Mouse (Mus musculus): ENCODE measurements around the gene Tmem109. TPM values are rescaled to one million over a fixed set of nuclear protein-coding genes. Genes with fewer than 3 reads are reported as not detected.
A peak's percentile ranks its signal among the peaks of the same experiment; 100 is the strongest.

Tmem109 gene
- polyA plus RNA-seq, 1 experiment from 2014 or later: 91.7 TPM

DNA sequence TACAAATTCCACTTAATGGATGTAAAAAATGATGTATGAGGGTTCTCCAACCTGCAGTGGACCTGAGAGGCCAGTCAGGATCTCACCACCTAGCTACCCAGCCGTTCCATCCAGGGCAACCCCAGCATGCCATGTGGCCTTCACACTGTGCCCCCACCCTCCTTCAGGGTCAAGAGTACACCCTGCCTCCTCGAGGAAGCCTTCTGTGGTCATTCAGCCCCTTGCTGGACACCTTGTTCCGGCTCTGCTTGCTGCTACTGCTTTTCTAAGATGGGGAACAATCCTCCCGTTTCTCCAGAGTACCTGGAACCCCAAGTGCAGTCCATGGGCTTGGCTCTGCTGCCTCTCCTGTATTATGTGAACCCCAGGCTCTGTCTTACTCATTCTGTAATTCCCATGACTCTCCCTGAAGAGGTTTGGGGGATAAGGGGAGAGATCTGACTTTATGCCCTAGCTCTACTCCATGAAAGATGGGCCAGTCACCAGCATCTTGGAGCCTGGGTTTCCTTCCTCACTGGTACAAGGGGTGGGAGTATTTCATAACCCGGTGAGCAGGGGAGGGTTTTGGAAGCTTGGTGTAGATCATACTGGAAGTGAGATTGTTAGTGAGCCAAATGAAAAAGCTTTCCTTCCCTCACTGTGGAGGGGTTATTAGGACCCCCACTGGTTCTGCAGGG is 13.7 kb downstream of the Tmem109 start:
- DNase-seq (ENCODE audit: low spot score): no peak
- Histone ChIP-seq H3K27ac (ENCODE audit: low read depth) (no peak overlapping the region), H3K4me2 (ENCODE audit: low read length) (peak overlapping the region; percentile 86)

GRCm38 (mm10) chr19:10866351-10866750 is 15.4 kb downstream of the Tmem109 start:
- H3K4me1 ChIP-seq (replicated peaks; ENCODE audit: control insufficient read depth, insufficient read depth, low read length): peaks cover 21% of the 10 kb centered on the region
- WGBS: 94% methylated on average over 13 of the region's 13 CpGs
- ATAC-seq (replicated peaks; ENCODE audit: low FRiP score, low TSS enrichment, low read depth): no peak

More for the DNA sequence above, 13.7 kb downstream of the Tmem109 start:
- H3K36me3 ChIP-seq (ENCODE audit: control insufficient read depth, insufficient read depth, low read length): peaks cover 65% of the 10 kb centered on the region
- no peaks in the 10 kb centered on the region for H3K27me3 ChIP-seq (replicated peaks; ENCODE audit: control insufficient read depth, insufficient read depth, low read length)
- peaks cover 21% of the 10 kb centered on the region for H3K4me1 ChIP-seq (replicated peaks; ENCODE audit: control insufficient read depth, insufficient read depth, low read length)
- WGBS: 22% methylated on average over 5 of the region's 5 CpGs
- ATAC-seq (replicated peaks; ENCODE audit: low FRiP score, low TSS enrichment, low read depth): no peak
- no peaks in the 10 kb centered on the region for H3K9me3 ChIP-seq (ENCODE audit: control insufficient read depth, low read length)
- H3K4me3 ChIP-seq (ENCODE audit: low read depth, low read length): peak overlapping the region; percentile 88
- H3K9ac ChIP-seq (ENCODE audit: low read length): peak overlapping the region; percentile 85

GRCm38 (mm10) chr19:10860072-10860497 is 21.7 kb downstream of the Tmem109 start:
- 49% methylated on average over 21 of the region's 22 CpGs for WGBS
- H3K4me2 ChIP-seq (ENCODE audit: low read length): no peak overlapping the region
- H3K36me3 ChIP-seq (ENCODE audit: control insufficient read depth, insufficient read depth, low read length): peaks cover 87% of the 10 kb centered on the region
- no peaks in the 10 kb centered on the region for H3K4me1 ChIP-seq (replicated peaks; ENCODE audit: control insufficient read depth, insufficient read depth, low read length)
- 0 out of 2 replicates have a peak, but pooled peaks have one; percentile 10 for ATAC-seq (replicated peaks; ENCODE audit: low FRiP score, low TSS enrichment, low read depth)
- no peak for DNase-seq (ENCODE audit: low spot score)
- no peak overlapping the region for H3K27ac ChIP-seq (ENCODE audit: low read depth)
- H3K9me3 ChIP-seq (ENCODE audit: control insufficient read depth, low read length): no peaks in the 10 kb centered on the region
- no peaks in the 10 kb centered on the region for H3K27me3 ChIP-seq (replicated peaks; ENCODE audit: control insufficient read depth, insufficient read depth, low read length)
- H3K9ac ChIP-seq (ENCODE audit: low read length): no peak overlapping the region
- no peak overlapping the region for H3K4me3 ChIP-seq (ENCODE audit: low read depth, low read length)

More at GRCm38 (mm10) chr19:10866351-10866750, 15.4 kb downstream of the Tmem109 start:
- no peak overlapping the region for H3K4me2 ChIP-seq (ENCODE audit: low read length)
- H3K9me3 ChIP-seq (ENCODE audit: control insufficient read depth, low read length): no peaks in the 10 kb centered on the region
- no peak overlapping the region for H3K9ac ChIP-seq (ENCODE audit: low read length)
- peaks cover 65% of the 10 kb centered on the region for H3K36me3 ChIP-seq (ENCODE audit: control insufficient read depth, insufficient read depth, low read length)
- DNase-seq (ENCODE audit: low spot score): no peak
- H3K27me3 ChIP-seq (replicated peaks; ENCODE audit: control insufficient read depth, insufficient read depth, low read length): no peaks in the 10 kb centered on the region
- H3K4me3 ChIP-seq (ENCODE audit: low read depth, low read length): no peak overlapping the region
- H3K27ac ChIP-seq (ENCODE audit: low read depth): no peak overlapping the region

GRCm38 (mm10) chr19:10856520-10856919 is 25.3 kb downstream of the Tmem109 start:
- Histone ChIP-seq H3K36me3 (ENCODE audit: control insufficient read depth, insufficient read depth, low read length) (peaks cover 52% of the 10 kb centered on the region), H3K9ac (ENCODE audit: low read length) (no peak overlapping the region), H3K4me3 (ENCODE audit: low read depth, low read length) (no peak overlapping the region), H3K27ac (ENCODE audit: low read depth) (no peak overlapping the region), H3K4me2 (ENCODE audit: low read length) (no peak overlapping the region), H3K4me1 (replicated peaks; ENCODE audit: control insufficient read depth, insufficient read depth, low read length) (no peaks in the 10 kb centered on the region), H3K9me3 (ENCODE audit: control insufficient read depth, low read length) (no peaks in the 10 kb centered on the region), H3K27me3 (replicated peaks; ENCODE audit: control insufficient read depth, insufficient read depth, low read length) (no peaks in the 10 kb centered on the region)
- DNase-seq (ENCODE audit: low spot score) (no peak), ATAC-seq (replicated peaks; ENCODE audit: low FRiP score, low TSS enrichment, low read depth) (no peak)
- WGBS: 52% methylated on average over 2 of the region's 2 CpGs

- H3K36me3 ChIP-seq (ENCODE audit: control insufficient read depth, insufficient read depth, low read length): peaks cover 41% of the 10 kb centered on the region
- no peak overlapping the region for H3K4me2 ChIP-seq (ENCODE audit: low read length)
- H3K9me3 ChIP-seq (ENCODE audit: control insufficient read depth, low read length): no peaks in the 10 kb centered on the region
- ATAC-seq (replicated peaks; ENCODE audit: low FRiP score, low TSS enrichment, low read depth) (no peak), DNase-seq (ENCODE audit: low spot score) (no peak)
- no peak overlapping the region for H3K4me3 ChIP-seq (ENCODE audit: low read depth, low read length)
- H3K27me3 ChIP-seq (replicated peaks; ENCODE audit: control insufficient read depth, insufficient read depth, low read length): no peaks in the 10 kb centered on the region
- no peak overlapping the region for H3K27ac ChIP-seq (ENCODE audit: low read depth)
- 84% methylated on average over 3 of the region's 3 CpGs for WGBS
- no peak overlapping the region for H3K9ac ChIP-seq (ENCODE audit: low read length)
- no peaks in the 10 kb centered on the region for H3K4me1 ChIP-seq (replicated peaks; ENCODE audit: control insufficient read depth, insufficient read depth, low read length)
These were observed 26.4 kb downstream of the Tmem109 start for GRCm38 (mm10) chr19:10855422-10855821.

DNA sequence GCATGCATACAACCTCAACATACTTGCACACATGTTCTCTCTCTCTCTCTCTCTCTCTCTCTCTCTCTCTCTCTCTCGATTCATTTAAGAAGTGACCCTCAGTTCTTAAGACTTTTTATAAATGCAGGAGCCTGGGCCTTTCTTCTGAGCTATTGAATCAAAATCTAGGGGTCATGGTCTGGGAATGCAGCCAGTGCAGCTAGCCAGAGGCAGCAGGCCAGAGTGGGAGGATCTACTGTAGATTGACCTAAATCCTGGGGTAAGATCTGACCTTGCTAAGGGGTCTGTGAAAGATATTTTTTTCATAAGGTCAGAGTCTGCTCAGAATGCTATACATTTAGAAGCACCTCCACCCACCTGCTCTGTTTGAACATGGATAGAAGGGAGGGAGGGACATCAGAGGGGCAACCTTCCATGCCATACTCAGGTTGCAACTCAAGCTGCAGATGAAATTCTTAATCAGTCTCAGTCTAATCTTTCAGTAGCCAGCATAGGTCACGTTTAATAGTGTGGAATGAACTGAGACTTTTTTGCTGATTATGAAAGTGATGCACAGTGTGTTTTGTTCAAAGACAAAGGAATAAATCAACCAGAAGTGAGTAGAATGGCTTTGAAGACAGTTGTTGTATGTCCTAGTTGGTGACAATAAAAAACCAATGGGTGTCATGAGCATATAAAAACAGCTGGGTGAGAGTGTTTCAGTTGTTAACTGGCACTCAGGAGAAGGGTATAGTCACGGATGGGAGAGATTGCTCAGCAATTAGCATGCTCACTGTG is 34.3 kb downstream of the Tmem109 start:
- H3K4me2 ChIP-seq (ENCODE audit: low read length): no peak overlapping the region
- H3K36me3 ChIP-seq (ENCODE audit: control insufficient read depth, insufficient read depth, low read length): no peaks in the 10 kb centered on the region
- H3K27me3 ChIP-seq (replicated peaks; ENCODE audit: control insufficient read depth, insufficient read depth, low read length): no peaks in the 10 kb centered on the region
- DNase-seq (ENCODE audit: low spot score): no peak
- H3K4me1 ChIP-seq (replicated peaks; ENCODE audit: control insufficient read depth, insufficient read depth, low read length): no peaks in the 10 kb centered on the region
- 57% methylated on average over 3 of the region's 3 CpGs for WGBS
- no peak overlapping the region for H3K9ac ChIP-seq (ENCODE audit: low read length)
- ATAC-seq (replicated peaks; ENCODE audit: low FRiP score, low TSS enrichment, low read depth): no peak
- H3K27ac ChIP-seq (ENCODE audit: low read depth): no peak overlapping the region
- H3K4me3 ChIP-seq (ENCODE audit: low read depth, low read length): no peak overlapping the region
- no peaks in the 10 kb centered on the region for H3K9me3 ChIP-seq (ENCODE audit: control insufficient read depth, low read length)

DNA sequence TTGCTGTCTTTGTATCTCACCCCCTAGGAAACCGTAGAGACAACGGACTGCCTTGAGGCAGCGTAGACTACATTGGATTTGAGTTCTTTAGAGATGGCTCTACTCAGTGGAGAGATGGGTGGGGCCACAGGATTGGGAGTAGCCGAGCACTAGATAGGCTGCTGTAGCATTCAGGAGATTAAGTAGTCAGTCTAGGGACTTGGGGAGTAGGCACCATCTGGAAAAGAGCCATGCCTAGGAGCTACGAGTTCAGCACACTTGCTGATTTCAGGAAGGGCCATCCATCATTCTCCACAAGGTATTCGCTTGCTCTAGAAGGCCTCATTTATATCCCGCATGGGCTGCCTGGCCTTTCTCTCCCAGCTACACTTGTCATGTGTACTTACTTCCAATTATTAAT is 35.7 kb downstream of the Tmem109 start:
- no peak for ATAC-seq (replicated peaks; ENCODE audit: low FRiP score, low TSS enrichment, low read depth)
- WGBS: 66% methylated on average over 7 of the region's 7 CpGs
- H3K27ac ChIP-seq (ENCODE audit: low read depth): no peak overlapping the region

DNA sequence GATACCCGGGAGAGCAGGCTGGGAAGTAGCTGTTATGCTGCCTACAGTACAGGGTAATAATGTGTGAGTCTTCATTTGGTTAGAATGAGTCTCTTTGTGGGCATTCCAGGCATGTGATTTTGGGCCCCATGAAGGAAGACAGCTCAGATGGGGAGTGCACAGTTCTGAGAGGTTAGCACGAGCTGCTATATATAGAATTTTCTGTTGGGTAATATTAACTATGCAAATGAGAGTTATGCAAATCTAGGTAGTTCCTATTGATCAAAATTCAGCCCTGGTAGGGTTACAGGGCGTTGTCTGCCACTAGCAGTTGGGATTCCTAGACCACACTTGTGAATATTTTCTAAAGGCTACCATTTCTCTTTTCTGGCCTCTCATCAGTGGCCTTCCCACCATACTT is 36.3 kb downstream of the Tmem109 start:
- no peak overlapping the region for H3K9ac ChIP-seq (ENCODE audit: low read length)
- 81% methylated on average over 3 of the region's 3 CpGs for WGBS
- no peak overlapping the region for H3K4me2 ChIP-seq (ENCODE audit: low read length)
- H3K27ac ChIP-seq (ENCODE audit: low read depth): no peak overlapping the region
- no peak for DNase-seq (ENCODE audit: low spot score)
- H3K4me3 ChIP-seq (ENCODE audit: low read depth, low read length): no peak overlapping the region
- H3K36me3 ChIP-seq (ENCODE audit: control insufficient read depth, insufficient read depth, low read length): no peaks in the 10 kb centered on the region
- no peaks in the 10 kb centered on the region for H3K9me3 ChIP-seq (ENCODE audit: control insufficient read depth, low read length)
- no peaks in the 10 kb centered on the region for H3K27me3 ChIP-seq (replicated peaks; ENCODE audit: control insufficient read depth, insufficient read depth, low read length)
- no peak for ATAC-seq (replicated peaks; ENCODE audit: low FRiP score, low TSS enrichment, low read depth)
- H3K4me1 ChIP-seq (replicated peaks; ENCODE audit: control insufficient read depth, insufficient read depth, low read length): no peaks in the 10 kb centered on the region

More for the DNA sequence above, 35.7 kb downstream of the Tmem109 start:
- H3K36me3 ChIP-seq (ENCODE audit: control insufficient read depth, insufficient read depth, low read length): no peaks in the 10 kb centered on the region
- no peak overlapping the region for H3K4me3 ChIP-seq (ENCODE audit: low read depth, low read length)
- H3K27me3 ChIP-seq (replicated peaks; ENCODE audit: control insufficient read depth, insufficient read depth, low read length): no peaks in the 10 kb centered on the region
- DNase-seq (ENCODE audit: low spot score): no peak
- H3K9me3 ChIP-seq (ENCODE audit: control insufficient read depth, low read length): no peaks in the 10 kb centered on the region
- no peak overlapping the region for H3K4me2 ChIP-seq (ENCODE audit: low read length)
- H3K4me1 ChIP-seq (replicated peaks; ENCODE audit: control insufficient read depth, insufficient read depth, low read length): no peaks in the 10 kb centered on the region
- H3K9ac ChIP-seq (ENCODE audit: low read length): no peak overlapping the region

All from intestine, embryonic 14.5 days (tissue).